Mouse (Mus musculus): ENCODE results near the gene Zfp592. TPM values are rescaled to one million over a fixed set of nuclear protein-coding genes. Genes with fewer than 3 reads are reported as not detected.

Zfp592 gene
- polyA plus RNA-seq, 1 experiment from 2014 or later = 13.2 TPM

DNA sequence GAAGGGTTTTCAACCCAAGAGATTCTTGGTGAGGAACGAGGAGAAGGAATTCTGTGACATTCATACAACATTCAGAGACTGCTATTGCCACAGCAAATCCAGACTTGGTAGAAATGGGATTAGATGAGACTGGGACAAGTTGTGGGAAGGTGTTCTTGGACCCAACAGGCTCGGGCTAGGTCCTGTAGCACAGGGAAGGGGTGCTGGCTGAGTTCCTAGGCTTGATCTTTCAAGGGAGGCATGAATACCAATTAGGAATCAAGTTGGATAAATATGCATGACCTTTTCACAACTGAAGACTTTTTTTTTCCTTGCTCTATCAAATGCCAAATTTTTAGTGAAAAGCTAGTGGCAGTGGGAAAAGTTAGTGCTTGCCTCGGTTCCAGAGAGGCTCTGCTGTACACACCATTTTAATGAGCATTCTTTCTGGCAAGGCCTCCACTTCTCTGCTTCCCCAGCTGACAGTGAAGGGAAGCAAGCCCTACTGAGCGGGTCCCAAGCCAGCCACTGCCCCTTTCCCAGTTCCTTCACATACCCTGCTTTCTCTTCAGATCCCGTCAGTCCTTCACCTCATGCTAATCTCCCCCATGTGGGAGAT, 49.6 kb downstream of the Zfp592 start:
- 76% methylated on average over 5 of the region's 5 CpGs for whole genome bisulfite sequencing
- Histone ChIP-seq H3K9ac (no peak overlapping the region), H3K9me3 (no peaks in the 10 kb centered on the region), H3K4me2 (no peak overlapping the region), H3K27me3 (replicated peaks) (no peaks in the 10 kb centered on the region), H3K4me1 (no peaks in the 10 kb centered on the region), H3K4me3 (no peak overlapping the region), H3K27ac (0 out of 2 replicates have a peak overlapping the region, but pooled peaks have one; percentile 16), H3K36me3 (replicated peaks) (peaks cover 26% of the 10 kb centered on the region)
- 0 out of 2 replicates have a peak, but pooled peaks have one; percentile 42 for ATAC-seq (replicated peaks)

DNA sequence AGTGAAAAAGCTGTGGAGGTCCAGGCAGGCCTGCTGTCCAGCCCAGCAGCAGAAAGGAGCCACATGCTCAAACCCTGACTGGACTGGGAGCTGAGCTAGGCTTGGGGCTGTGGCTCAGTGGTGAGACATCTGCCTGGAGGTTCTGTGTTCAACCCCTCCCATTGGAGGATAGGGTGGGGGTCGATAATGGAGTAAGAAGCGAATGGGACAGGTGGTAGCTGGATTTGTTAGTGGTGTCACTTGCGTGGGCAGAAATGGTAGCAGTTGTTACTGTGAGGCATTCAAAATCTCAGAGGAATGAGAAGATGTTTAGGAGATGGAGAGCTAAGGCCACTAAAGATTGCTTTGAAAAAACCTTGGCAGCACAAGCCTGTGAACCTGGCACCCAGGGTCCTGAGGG, 54.4 kb downstream of the Zfp592 start:
- Histone ChIP-seq H3K27ac (no peak overlapping the region), H3K9ac (no peak overlapping the region), H3K9me3 (no peaks in the 10 kb centered on the region), H3K4me2 (no peak overlapping the region), H3K4me1 (no peaks in the 10 kb centered on the region), H3K27me3 (replicated peaks) (no peaks in the 10 kb centered on the region), H3K36me3 (replicated peaks) (no peaks in the 10 kb centered on the region), H3K4me3 (no peak overlapping the region)
- WGBS = 86% methylated on average over 3 of the region's 3 CpGs
- no peak for ATAC-seq (replicated peaks)

DNA sequence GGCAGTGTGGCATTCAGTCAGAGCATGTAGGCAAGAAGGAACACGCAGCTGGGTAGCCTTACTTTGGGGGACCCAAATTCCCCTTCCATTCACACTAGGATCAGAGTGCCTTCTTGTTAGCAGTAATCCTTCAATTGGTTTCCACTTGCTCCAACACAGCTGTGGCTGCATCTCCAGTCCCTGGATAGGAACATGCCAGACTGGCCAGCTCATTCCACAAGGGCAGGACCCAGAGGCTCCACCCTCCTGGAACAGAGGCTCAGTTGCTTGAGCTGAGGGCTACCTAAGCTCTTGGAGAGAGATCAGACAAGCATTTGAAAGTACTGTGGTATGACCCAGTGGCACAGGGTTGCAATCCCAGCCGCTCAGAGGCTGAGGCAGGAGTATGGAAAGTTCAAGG, 55.0 kb downstream of the Zfp592 start:
- no peaks in the 10 kb centered on the region for H3K9me3 ChIP-seq
- ATAC-seq (replicated peaks) = no peak
- no peak overlapping the region for H3K9ac ChIP-seq
- no peak overlapping the region for H3K27ac ChIP-seq
- 85% methylated on average over 2 of the region's 2 CpGs for WGBS
- H3K4me1 ChIP-seq = no peaks in the 10 kb centered on the region
- no peaks in the 10 kb centered on the region for H3K36me3 ChIP-seq (replicated peaks)
- H3K4me3 ChIP-seq = no peak overlapping the region
- no peaks in the 10 kb centered on the region for H3K27me3 ChIP-seq (replicated peaks)
- no peak overlapping the region for H3K4me2 ChIP-seq

DNA sequence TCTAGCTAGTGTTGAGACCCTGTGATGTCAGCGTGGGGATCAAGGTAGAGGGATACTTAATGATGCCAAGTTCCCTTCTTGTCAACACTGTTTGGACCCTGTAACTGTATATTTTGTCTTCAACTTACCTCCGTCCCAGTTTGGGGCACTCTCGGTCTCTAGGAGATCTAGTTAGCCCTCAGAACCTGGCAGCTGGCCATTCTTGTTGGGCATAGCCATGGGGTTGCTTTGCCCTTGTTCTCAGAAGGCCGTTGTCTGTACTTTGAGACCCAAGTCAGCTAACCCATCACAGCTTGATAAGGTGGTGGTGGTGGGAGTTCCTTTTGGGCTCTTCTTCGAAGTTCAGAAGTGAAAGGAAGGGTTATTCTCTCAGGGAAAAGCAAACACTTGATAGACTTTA, 56.5 kb downstream of the Zfp592 start:
- no peak overlapping the region for H3K9ac ChIP-seq
- H3K4me2 ChIP-seq = no peak overlapping the region
- no peak overlapping the region for H3K27ac ChIP-seq
- 81% methylated on average over 5 of the region's 5 CpGs for WGBS
- no peaks in the 10 kb centered on the region for H3K4me1 ChIP-seq
- no peak for ATAC-seq (replicated peaks)
- no peaks in the 10 kb centered on the region for H3K27me3 ChIP-seq (replicated peaks)
- H3K4me3 ChIP-seq = no peak overlapping the region
- no peaks in the 10 kb centered on the region for H3K36me3 ChIP-seq (replicated peaks)
- no peaks in the 10 kb centered on the region for H3K9me3 ChIP-seq

DNA sequence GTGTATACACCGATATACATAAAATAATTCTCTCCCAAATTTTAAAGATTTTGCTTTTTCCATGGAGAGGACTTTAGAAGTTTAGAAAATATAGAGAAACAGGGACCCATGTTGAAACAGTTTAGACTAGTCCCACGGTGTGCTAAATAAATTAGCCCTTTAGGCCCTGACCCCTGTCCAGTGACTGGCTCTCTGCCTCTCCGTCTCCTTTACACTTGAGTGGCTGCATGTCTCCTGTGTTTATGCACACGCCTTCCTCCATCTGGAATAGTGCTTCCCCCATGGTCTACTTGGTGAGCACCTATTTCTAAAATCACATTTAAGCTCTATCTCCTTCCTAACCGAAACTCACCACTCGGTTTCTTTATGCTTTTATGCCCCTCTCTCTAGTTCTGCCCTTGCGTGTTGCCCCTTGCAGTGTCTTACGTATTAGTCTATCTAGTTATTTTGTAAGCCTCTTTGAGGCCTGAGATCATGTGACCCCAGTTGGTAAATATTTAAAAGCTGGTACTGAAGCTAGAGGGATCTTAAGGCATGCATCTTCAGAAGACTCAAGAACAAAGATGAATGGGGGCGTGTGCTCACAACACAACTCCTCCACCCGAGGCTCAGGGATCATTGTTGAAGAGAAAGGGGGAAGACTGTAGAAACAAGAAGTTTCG, 62.4 kb downstream of the Zfp592 start:
- no peaks in the 10 kb centered on the region for H3K36me3 ChIP-seq (replicated peaks)
- WGBS = 87% methylated on average over 11 of the region's 11 CpGs

DNA sequence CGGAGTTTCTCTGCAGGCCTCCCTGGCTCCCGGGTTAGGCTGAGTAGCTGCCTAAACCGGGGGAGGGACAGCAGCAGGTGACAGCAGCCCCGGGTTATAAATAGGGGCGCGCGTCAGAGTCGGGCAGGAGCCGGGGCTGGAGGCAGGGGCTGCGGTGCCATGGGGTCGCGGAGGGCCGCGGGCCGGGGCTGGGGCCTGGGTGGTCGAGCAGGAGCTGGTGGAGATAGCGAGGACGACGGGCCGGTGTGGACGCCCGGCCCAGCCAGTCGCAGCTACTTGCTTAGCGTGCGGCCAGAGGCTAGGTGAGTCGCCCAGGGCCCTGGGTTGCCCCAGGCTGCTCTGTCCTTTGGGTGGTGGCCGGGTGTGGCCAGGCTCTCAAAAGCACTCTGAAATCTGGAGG, 64.0 kb downstream of the Zfp592 start, which contains the start of gene Alpk3:
Alpk3 (plus strand) TSS at position 130 of the 400 bp plus-strand sequence.
- no peaks in the 10 kb centered on the region for H3K27me3 ChIP-seq (replicated peaks)
- H3K4me2 ChIP-seq = no peak within 1 kb of the TSS
- H3K9me3 ChIP-seq = no peaks in the 10 kb centered on the region
- no peak within 1 kb of the TSS for H3K27ac ChIP-seq
- no peak within 1 kb of the TSS for H3K9ac ChIP-seq
- no peak for ATAC-seq (replicated peaks)
- 46% methylated on average over 27 of the region's 27 CpGs for WGBS
- H3K4me3 ChIP-seq = no peak within 1 kb of the TSS
- H3K36me3 ChIP-seq (replicated peaks) = no peaks in the 10 kb centered on the region
- H3K4me1 ChIP-seq = no peaks in the 10 kb centered on the region

More for the DNA sequence above, 62.4 kb downstream of the Zfp592 start:
- H3K27me3 ChIP-seq (replicated peaks) = no peaks in the 10 kb centered on the region
- no peak overlapping the region for H3K9ac ChIP-seq
- H3K27ac ChIP-seq = no peak overlapping the region
- H3K4me3 ChIP-seq = no peak overlapping the region
- H3K9me3 ChIP-seq = no peaks in the 10 kb centered on the region
- ATAC-seq (replicated peaks) = no peak
- no peaks in the 10 kb centered on the region for H3K4me1 ChIP-seq
- no peak overlapping the region for H3K4me2 ChIP-seq

DNA sequence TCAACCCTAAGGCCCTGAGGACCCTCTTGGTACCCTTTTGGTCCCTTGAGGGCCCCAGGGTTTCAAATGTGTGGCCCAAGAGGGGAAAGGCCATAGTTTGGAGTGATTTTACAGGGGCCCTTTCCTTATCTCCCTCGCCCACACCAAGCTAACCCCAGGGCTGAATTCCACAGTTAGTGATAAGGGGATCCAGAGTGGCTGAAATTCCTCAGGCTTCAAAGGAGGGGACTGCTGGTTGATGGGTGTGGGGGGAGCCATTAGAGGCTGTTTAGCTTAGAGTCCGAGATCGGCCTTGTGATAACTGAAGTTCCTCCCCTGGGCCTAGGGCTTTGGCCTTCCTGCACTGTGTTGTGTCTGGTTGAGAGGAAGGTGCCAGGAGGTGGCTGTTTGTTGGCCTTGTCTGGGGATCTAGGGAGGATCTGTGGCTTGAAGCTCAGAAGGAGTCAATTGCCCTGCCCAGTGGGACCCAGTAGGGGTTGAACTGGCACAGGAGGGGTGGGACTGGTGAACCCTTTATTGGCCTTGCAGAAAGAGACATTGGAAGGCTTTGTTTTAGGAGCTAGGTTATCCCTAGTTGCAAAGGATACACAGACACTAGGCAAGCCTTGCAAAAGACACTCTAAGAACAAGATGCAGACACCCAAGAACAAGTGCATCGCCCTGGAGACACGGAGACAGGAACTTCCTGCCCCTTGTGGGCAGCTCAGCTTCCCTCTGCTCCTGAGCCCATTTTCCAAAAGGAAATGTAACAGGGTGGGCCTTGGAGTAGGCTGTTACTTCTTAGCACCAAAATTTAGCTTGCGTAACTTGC, 64.6 kb downstream of the Zfp592 start:
- Histone ChIP-seq H3K4me1 (no peaks in the 10 kb centered on the region), H3K9ac (no peak overlapping the region), H3K4me3 (no peak overlapping the region), H3K4me2 (no peak overlapping the region), H3K9me3 (no peaks in the 10 kb centered on the region), H3K27ac (no peak overlapping the region), H3K27me3 (replicated peaks) (no peaks in the 10 kb centered on the region), H3K36me3 (replicated peaks) (no peaks in the 10 kb centered on the region)
- no peak for ATAC-seq (replicated peaks)
- WGBS = 85% methylated on average over 6 of the region's 6 CpGs

DNA sequence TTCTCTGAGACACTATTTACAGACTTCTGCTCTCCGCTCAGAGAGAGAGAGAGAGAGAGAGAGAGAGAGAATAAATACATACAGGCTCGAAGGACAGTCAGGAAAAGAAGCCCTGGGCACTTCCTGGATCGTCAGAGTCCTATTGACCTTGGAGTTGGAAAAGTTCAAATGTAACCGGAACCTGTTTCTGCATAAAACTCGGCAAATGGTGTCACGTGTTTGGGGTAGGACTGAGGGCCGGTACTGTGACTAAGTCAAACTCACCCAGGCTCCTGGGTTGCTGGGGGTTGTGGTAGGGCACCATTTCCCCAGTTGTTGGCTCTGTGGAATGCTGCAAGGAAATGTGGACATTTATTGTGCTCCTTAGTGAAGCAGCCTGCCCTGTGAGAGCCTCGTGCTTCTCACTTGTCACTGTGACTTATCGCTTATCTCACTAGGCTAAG, 65.3 kb downstream of the Zfp592 start:
- Histone ChIP-seq H3K4me3 (no peak overlapping the region), H3K36me3 (replicated peaks) (no peaks in the 10 kb centered on the region), H3K27ac (no peak overlapping the region), H3K9ac (no peak overlapping the region), H3K4me2 (no peak overlapping the region), H3K9me3 (no peaks in the 10 kb centered on the region), H3K4me1 (no peaks in the 10 kb centered on the region), H3K27me3 (replicated peaks) (no peaks in the 10 kb centered on the region)
- WGBS = 82% methylated on average over 9 of the region's 9 CpGs
- ATAC-seq (replicated peaks) = no peak

DNA sequence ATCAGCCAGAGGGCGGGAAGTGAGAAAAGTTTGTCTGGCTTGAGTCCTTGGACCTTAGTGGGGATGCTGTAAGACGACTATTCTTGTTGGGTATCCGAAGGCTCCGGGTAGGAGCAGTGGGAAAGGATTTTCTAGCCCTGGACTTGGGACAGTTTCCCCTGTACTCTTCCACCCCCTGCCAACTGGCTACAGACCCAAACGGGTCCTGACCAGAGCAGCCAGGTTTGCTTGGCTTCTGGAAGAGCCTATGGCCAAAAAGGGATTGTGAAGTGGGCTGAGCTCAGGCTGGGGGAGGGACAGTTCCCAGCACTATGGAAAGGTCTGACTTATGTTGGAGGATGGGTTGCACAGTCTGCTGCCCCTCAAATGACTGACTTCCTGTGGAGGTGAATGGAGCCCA, 65.9 kb downstream of the Zfp592 start:
- Histone ChIP-seq H3K27ac (no peak overlapping the region), H3K9ac (no peak overlapping the region), H3K4me3 (no peak overlapping the region), H3K36me3 (replicated peaks) (no peaks in the 10 kb centered on the region), H3K4me2 (no peak overlapping the region), H3K4me1 (no peaks in the 10 kb centered on the region), H3K27me3 (replicated peaks) (no peaks in the 10 kb centered on the region), H3K9me3 (no peaks in the 10 kb centered on the region)
- WGBS = 76% methylated on average over 5 of the region's 5 CpGs
- no peak for ATAC-seq (replicated peaks)

DNA sequence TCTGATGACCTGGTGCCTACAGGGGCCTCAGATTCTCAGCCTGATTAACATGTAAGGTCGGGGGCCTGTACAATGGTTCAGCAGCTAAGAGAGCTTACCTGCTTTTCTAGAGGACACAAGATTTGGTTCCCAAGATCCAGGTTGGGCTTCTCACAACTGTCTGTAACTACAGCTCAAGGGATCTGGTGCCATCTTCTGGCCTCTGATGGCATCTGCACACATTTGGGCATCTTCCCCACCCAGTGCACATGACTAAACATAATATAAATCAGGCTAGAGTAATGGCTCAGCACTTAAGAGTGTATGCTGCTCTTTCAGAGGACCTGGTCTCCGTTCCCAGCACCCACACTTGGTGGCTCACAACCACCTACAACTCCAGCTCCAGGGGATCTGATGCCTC, 67.4 kb downstream of the Zfp592 start:
- no peak overlapping the region for H3K9ac ChIP-seq
- WGBS = 77% methylated on average over 2 of the region's 2 CpGs
- no peak overlapping the region for H3K4me3 ChIP-seq
- no peak for ATAC-seq (replicated peaks)
- no peak overlapping the region for H3K27ac ChIP-seq
- no peaks in the 10 kb centered on the region for H3K27me3 ChIP-seq (replicated peaks)
- H3K4me2 ChIP-seq = no peak overlapping the region
- no peaks in the 10 kb centered on the region for H3K36me3 ChIP-seq (replicated peaks)
- no peaks in the 10 kb centered on the region for H3K4me1 ChIP-seq
- H3K9me3 ChIP-seq = no peaks in the 10 kb centered on the region

DNA sequence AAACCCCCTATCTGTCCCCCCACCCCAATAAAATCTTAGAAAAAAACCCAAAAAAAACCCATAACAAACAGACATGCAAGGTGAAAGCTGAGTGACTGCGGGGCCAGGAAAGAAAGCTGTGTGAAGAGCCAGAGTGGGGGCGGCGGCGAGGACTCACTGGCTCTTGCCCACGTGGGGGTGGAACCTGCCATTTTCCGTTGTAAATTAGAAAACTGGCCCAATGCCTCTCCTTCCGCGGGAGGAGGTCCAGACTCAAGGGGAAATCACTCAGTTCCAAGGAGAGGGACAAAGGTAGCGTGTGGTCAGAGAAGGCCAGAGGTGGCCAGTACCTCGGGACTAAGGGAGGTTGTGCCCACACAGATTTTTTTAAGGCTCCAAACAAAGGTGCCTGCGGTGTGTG, 68.5 kb downstream of the Zfp592 start:
- no peaks in the 10 kb centered on the region for H3K9me3 ChIP-seq
- no peaks in the 10 kb centered on the region for H3K36me3 ChIP-seq (replicated peaks)
- H3K4me3 ChIP-seq = no peak overlapping the region
- 86% methylated on average over 11 of the region's 11 CpGs for WGBS
- H3K4me2 ChIP-seq = no peak overlapping the region
- no peak overlapping the region for H3K9ac ChIP-seq
- H3K27me3 ChIP-seq (replicated peaks) = no peaks in the 10 kb centered on the region
- H3K27ac ChIP-seq = no peak overlapping the region
- H3K4me1 ChIP-seq = no peaks in the 10 kb centered on the region
- ATAC-seq (replicated peaks) = no peak

DNA sequence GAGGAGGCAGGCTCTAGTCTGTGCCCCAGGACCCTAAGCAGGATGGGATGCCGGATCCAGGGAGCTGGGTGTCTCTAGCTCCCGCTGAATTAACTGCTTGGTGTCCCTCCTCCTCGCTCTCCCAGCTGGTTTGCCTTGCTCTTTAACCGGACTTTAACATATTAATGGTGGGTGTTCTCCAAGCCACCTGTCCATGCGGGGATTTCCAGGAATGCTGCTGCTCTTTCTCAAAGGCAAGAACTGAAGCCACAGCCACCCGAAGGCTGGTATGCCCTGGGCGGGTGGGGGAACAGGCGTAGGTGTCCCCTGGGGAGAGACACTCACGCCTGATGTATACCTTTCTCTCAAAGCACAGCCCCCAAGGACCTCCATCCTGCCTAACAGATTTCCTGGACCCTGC, 69.9 kb downstream of the Zfp592 start:
- Histone ChIP-seq H3K27me3 (replicated peaks) (no peaks in the 10 kb centered on the region), H3K27ac (no peak overlapping the region), H3K4me1 (no peaks in the 10 kb centered on the region), H3K9me3 (no peaks in the 10 kb centered on the region), H3K4me2 (no peak overlapping the region), H3K9ac (no peak overlapping the region), H3K4me3 (no peak overlapping the region), H3K36me3 (replicated peaks) (no peaks in the 10 kb centered on the region)
- no peak for ATAC-seq (replicated peaks)
- 66% methylated on average over 9 of the region's 9 CpGs for WGBS
